Comparison of ENCODE assay signal across 8 mouse cellular contexts in the genomic region with DNA sequence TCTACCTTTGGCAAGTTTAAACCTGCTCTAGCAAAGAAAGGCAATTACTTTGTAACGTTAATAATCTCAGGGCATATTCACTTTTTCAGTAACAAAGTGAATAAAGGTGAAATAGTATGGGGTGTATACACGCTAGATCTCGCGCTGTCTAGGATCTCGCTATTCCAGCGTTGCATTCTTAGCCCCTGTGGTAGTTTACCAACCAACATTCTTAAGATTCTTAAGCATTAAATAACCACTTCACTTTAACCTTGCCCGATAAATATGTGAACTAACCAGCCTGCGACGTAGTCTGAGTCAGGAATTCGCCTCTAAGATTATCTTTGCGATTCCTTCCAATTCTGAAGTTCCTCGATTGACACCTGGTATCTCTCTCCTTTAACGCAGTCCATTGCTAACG. TPM values are rescaled to one million over a fixed set of nuclear protein-coding genes. Genes with fewer than 3 reads are reported as not detected.
DNase-seq lines count a peak whose midpoint lies in the region; ATAC-seq and TF ChIP-seq lines count a peak whose summit lies in the region.

No protein-coding gene starts in this region.

- no peak for TF ChIP-seq POLR2A in ES-Bruce4 (IDR thresholded peaks at IDR 0.05; ENCODE audit: insufficient read depth, low read length)

- 1% methylated on average over 14 of the region's 14 CpGs for WGBS in heart, embryonic 10.5 days
- under 1% methylated on average over 14 of the region's 14 CpGs for WGBS in forebrain, embryonic 15.5 days
- WGBS in lung, postnatal 0 days, result 2% methylated on average over 14 of the region's 14 CpGs

- H3K4me1 ChIP-seq in heart, embryonic 10.5 days, result peaks cover 42% of the 10 kb centered on the region
- no peaks in the 10 kb centered on the region for H3K4me1 ChIP-seq in ES-Bruce4 (ENCODE audit: control insufficient read depth, insufficient read depth, low read length)
- peaks cover 26% of the 10 kb centered on the region for H3K4me1 ChIP-seq in forebrain, embryonic 15.5 days
- H3K4me1 ChIP-seq in lung, postnatal 0 days (ENCODE audit: insufficient read depth, low read depth, low read length), result peaks cover 14% of the 10 kb centered on the region; the same call in 1 of the 2 replicates

- ATAC-seq in forebrain, embryonic 15.5 days (replicated peaks), result no peak
- peak; percentile 39 for ATAC-seq in lung, postnatal 0 days

- intact Hi-C loops in heart, postnatal 14 days (cut with DNase I), result no loop called here

- H3K9me3 ChIP-seq in heart, embryonic 10.5 days, result no peaks in the 10 kb centered on the region
- no peaks in the 10 kb centered on the region for H3K9me3 ChIP-seq in ES-Bruce4 (replicated peaks; ENCODE audit: control insufficient read depth, insufficient read depth, low read length, poor library complexity, severe bottlenecking)
- H3K9me3 ChIP-seq in forebrain, embryonic 15.5 days, result no peaks in the 10 kb centered on the region
- no peaks in the 10 kb centered on the region for H3K9me3 ChIP-seq in lung, postnatal 0 days (ENCODE audit: low read length)

- H3K27ac ChIP-seq in heart, embryonic 10.5 days, result peak overlapping the region; percentile 94
- no peak overlapping the region; the same call in 1 of the 2 replicates for H3K27ac ChIP-seq in ES-Bruce4 (ENCODE audit: insufficient read depth, low read length)
- peak overlapping the region; percentile 90; the same call in 1 of the 2 replicates for H3K27ac ChIP-seq in forebrain, embryonic 15.5 days (replicated peaks)
- H3K27ac ChIP-seq in lung, postnatal 0 days (ENCODE audit: low read length), result peak overlapping the region; percentile 92

- no peaks in the 10 kb centered on the region for H3K27me3 ChIP-seq in heart, embryonic 10.5 days (ENCODE audit: insufficient read depth, poor library complexity, severe bottlenecking)
- H3K27me3 ChIP-seq in ES-Bruce4 (ENCODE audit: control insufficient read depth, insufficient read depth, low read length, poor library complexity, severe bottlenecking), result no peaks in the 10 kb centered on the region
- H3K27me3 ChIP-seq in forebrain, embryonic 15.5 days, result no peaks in the 10 kb centered on the region
- H3K27me3 ChIP-seq in lung, postnatal 0 days (replicated peaks; ENCODE audit: insufficient read depth, low read length), result no peaks in the 10 kb centered on the region

- H3K9ac ChIP-seq in ES-Bruce4 (ENCODE audit: low read depth, poor library complexity, severe bottlenecking), result peak overlapping the region; percentile 83
- peak overlapping the region; percentile 92 for H3K9ac ChIP-seq in forebrain, embryonic 15.5 days (replicated peaks)
- H3K9ac ChIP-seq in lung, postnatal 0 days (replicated peaks; ENCODE audit: low read depth), result peak overlapping the region; percentile 19; the same call in 1 of the 2 replicates

- no peak for TF ChIP-seq CTCF in ES-Bruce4 (IDR thresholded peaks at IDR 0.05; ENCODE audit: low read depth, low read length)
- TF ChIP-seq CTCF in lung, postnatal 0 days (IDR thresholded peaks at IDR 0.05), result no peak

- H3K4me2 ChIP-seq in forebrain, embryonic 15.5 days (replicated peaks), result peak overlapping the region; percentile 99
- peak overlapping the region; percentile 95 for H3K4me2 ChIP-seq in lung, postnatal 0 days (replicated peaks; ENCODE audit: low read depth, low read length)

- H3K36me3 ChIP-seq in heart, embryonic 10.5 days, result no peaks in the 10 kb centered on the region
- peaks cover 2% of the 10 kb centered on the region; the same call in 1 of the 2 replicates for H3K36me3 ChIP-seq in ES-Bruce4 (ENCODE audit: control insufficient read depth, insufficient read depth, low read length, poor library complexity, severe bottlenecking)
- no peaks in the 10 kb centered on the region for H3K36me3 ChIP-seq in forebrain, embryonic 15.5 days
- H3K36me3 ChIP-seq in lung, postnatal 0 days (ENCODE audit: insufficient read depth, low read length), result no peaks in the 10 kb centered on the region

- TF ChIP-seq EP300 in ES-Bruce4 (IDR thresholded peaks at IDR 0.05; ENCODE audit: insufficient read depth, low read depth, low read length), result no peak
- peak; percentile 92 for TF ChIP-seq EP300 in lung, postnatal 0 days (IDR thresholded peaks at IDR 0.05)

- peak overlapping the region; percentile 86 for H3K4me3 ChIP-seq in heart, embryonic 10.5 days
- peak overlapping the region; percentile 93 for H3K4me3 ChIP-seq in ES-Bruce4 (ENCODE audit: low read depth, low read length)
- peak overlapping the region; percentile 99 for H3K4me3 ChIP-seq in forebrain, embryonic 15.5 days
- H3K4me3 ChIP-seq in lung, postnatal 0 days (ENCODE audit: low read depth, low read length), result peak overlapping the region; percentile 92

- DNase-seq in heart, embryonic 10.5 days (ENCODE audit: low spot score), result no peak
- no peak for DNase-seq in heart, postnatal 14 days
- peak; percentile 83 for DNase-seq in lung, postnatal 0 days (ENCODE audit: low spot score)
- DNase-seq in frontal cortex, postnatal 10 days (ENCODE audit: low spot score in 2 of 2), result no peak
- no peak for DNase-seq in layer of hippocampus, adult 8-10 months (ENCODE audit: low spot score in 2 of 2)
- no peak for DNase-seq in layer of hippocampus, adult 9-10 months (ENCODE audit: low spot score)

RNA-seq across cellular contexts. Expression of a gene that starts 1.1 kb away (rescaled TPM):
- 14.0 and 23.1 TPM in 2 replicates for polyA plus RNA-seq in heart, embryonic 10.5 days (2016; fragmentation: Nextera tagmentation; extraction: Ambion mirVana)
- 10 to 100 TPM; 53.1 to 58.3 TPM for total RNA-seq in heart, postnatal 14 days (2021)
- polyA plus RNA-seq in ES-Bruce4 (2011; ENCODE audit: insufficient read depth, insufficient read length, low read depth, missing spikeins), result 60.6 and 61.9 TPM in 2 replicates
- 8.9 and 9.0 TPM in 2 replicates for polyA plus RNA-seq in forebrain, embryonic 15.5 days (2015; fragmentation: Nextera tagmentation; extraction: Ambion mirVana)
- 12.6 and 16.7 TPM in 2 replicates for polyA plus RNA-seq in lung, postnatal 0 days (2015; fragmentation: Nextera tagmentation; extraction: Ambion mirVana)
- 10 to 100 TPM; 30.9 to 42.1 (median 33.8) TPM for total RNA-seq in layer of hippocampus, adult 8-10 months (2022)

RNA-seq across cellular contexts. Expression of a gene that starts 44.0 kb away (rescaled TPM):
- 0.11 and 0.17 TPM in 2 replicates for polyA plus RNA-seq in heart, embryonic 10.5 days (2016; fragmentation: Nextera tagmentation; extraction: Ambion mirVana)
- total RNA-seq in heart, postnatal 14 days (2021), result under 1 TPM; 0.07 TPM
- 1.0 and 1.4 TPM in 2 replicates for polyA plus RNA-seq in ES-Bruce4 (2011; ENCODE audit: insufficient read depth, insufficient read length, low read depth, missing spikeins)
- polyA plus RNA-seq in forebrain, embryonic 15.5 days (2015; fragmentation: Nextera tagmentation; extraction: Ambion mirVana), result 20.3 and 23.5 TPM in 2 replicates
- polyA plus RNA-seq in lung, postnatal 0 days (2015; fragmentation: Nextera tagmentation; extraction: Ambion mirVana), result 0.91 and 1.7 TPM in 2 replicates
- total RNA-seq in layer of hippocampus, adult 8-10 months (2022), result 100 to 1,000 TPM; 179 to 224 (median 205) TPM

Comparison
In these comparisons a context has a peak if more than half of its experiments do, and no peak if none do; other contexts are left out.
1. H3K9ac ChIP-seq: peak in every context shown above with its lines; median percentile 92 in forebrain, embryonic 15.5 days; 83 in ES-Bruce4; 19 in lung, postnatal 0 days.